Mouse (Mus musculus) stomach, embryonic 16.5 days (tissue): ENCODE measurements around the gene Msh2. TPM values are rescaled to one million over a fixed set of nuclear protein-coding genes. Genes with fewer than 3 reads are reported as not detected.
A peak's percentile ranks its signal among the peaks of the same experiment; 100 is the strongest.

Source experiments
- ATAC-seq: fragments of 200-750 bp; cut with Nextera tagmentation; 2 replicates; pipeline ENCODE4 v1.8.0; 2017; ENCODE audit warnings: moderate number of reproducible peaks, moderate TSS enrichment; ENCODE audit not compliant: insufficient read depth, low FRiP score
- H3K27ac ChIP-seq: fragments of 300-500 bp; sonication (generic); 2 replicates; pipeline ENCODE4 v1.5.1; 2014; ENCODE audit warnings: low read length
- H3K27me3 ChIP-seq: fragments of 300-500 bp; sonication (generic); 2 replicates; pipeline ENCODE4 v1.6.1; 2014; ENCODE audit warnings: low read length, control low read depth, mixed read lengths; ENCODE audit not compliant: control insufficient read depth, insufficient read depth
- H3K36me3 ChIP-seq: fragments of 300-500 bp; sonication (generic); 2 replicates; pipeline ENCODE4 v1.6.1; 2014; ENCODE audit warnings: low read length; ENCODE audit not compliant: control insufficient read depth, insufficient read depth
- H3K4me1 ChIP-seq: fragments of 300-500 bp; sonication (generic); 2 replicates; pipeline ENCODE4 v1.6.1; 2014; ENCODE audit warnings: low read length, control low read depth, mixed read lengths; ENCODE audit not compliant: control insufficient read depth, insufficient read depth
- H3K4me2 ChIP-seq: fragments of 300-500 bp; sonication (generic); 2 replicates; pipeline ENCODE4 v1.6.1; 2014; ENCODE audit warnings: low read depth, low read length, mixed read lengths
- H3K4me3 ChIP-seq: fragments of 300-500 bp; sonication (generic); replicated peaks from 2 replicates; pipeline ENCODE4 v1.5.1; 2014; ENCODE audit warnings: mild to moderate bottlenecking, low read length
- H3K9ac ChIP-seq: fragments of 300-500 bp; sonication (generic); 2 replicates; pipeline ENCODE4 v1.6.1; 2014; ENCODE audit warnings: low read length
- H3K9me3 ChIP-seq: fragments of 300-500 bp; sonication (generic); replicated peaks from 2 replicates; pipeline ENCODE4 v1.6.1; 2016; ENCODE audit warnings: low read length, control low read depth; ENCODE audit not compliant: control insufficient read depth
- WGBS: fragments of 180-500 bp; shearing (Covaris S2); extraction: QIAGEN DNeasy Blood & Tissue Kit; methylation state at CpG from one replicate; pipeline ENCODE4 v1.1.7; 2014; 5-methylcytosine and 5-hydroxymethylcytosine counted together
- polyA plus RNA-seq: library from polyadenylated mRNA; unstranded; fragments of >200 nt; fragmentation: Nextera tagmentation; extraction: Ambion mirVana; gene quantifications from 2 replicates; pipeline ENCODE4 v1.2.1, GENCODE M21; 2015

The Msh2 gene
- 62.8 and 65.0 TPM in 2 replicates for polyA plus RNA-seq

GRCm38 (mm10) chr17:87671890-87672660, at the start of gene Msh2:
Msh2 (plus strand) TSS chr17:87672330.
- H3K9me3 ChIP-seq: no peaks in the 10 kb centered on the region
- peak within 1 kb of the TSS; percentile 87 for H3K9ac ChIP-seq
- H3K27ac ChIP-seq: peak within 1 kb of the TSS; percentile 83
- peak within 1 kb of the TSS; percentile 91 for H3K4me3 ChIP-seq
- under 1% methylated on average over 44 of the region's 44 CpGs for WGBS
- H3K4me2 ChIP-seq: peak within 1 kb of the TSS; percentile 81
- no peaks in the 10 kb centered on the region for H3K36me3 ChIP-seq
- peaks cover 12% of the 10 kb centered on the region for H3K4me1 ChIP-seq
- peak; percentile 100 for ATAC-seq
- H3K27me3 ChIP-seq: no peaks in the 10 kb centered on the region

GRCm38 (mm10) chr17:87625510-87626086, 46.5 kb upstream of the Msh2 start:
- no peak overlapping the region for H3K27ac ChIP-seq
- H3K4me1 ChIP-seq: no peaks in the 10 kb centered on the region
- H3K9ac ChIP-seq: no peak overlapping the region
- no peaks in the 10 kb centered on the region for H3K27me3 ChIP-seq
- no peaks in the 10 kb centered on the region for H3K36me3 ChIP-seq
- ATAC-seq: no peak
- H3K4me3 ChIP-seq: no peak overlapping the region
- WGBS: 54% methylated on average over 3 of the region's 3 CpGs
- H3K9me3 ChIP-seq: no peaks in the 10 kb centered on the region
- H3K4me2 ChIP-seq: no peak overlapping the region

- WGBS: 79% methylated on average over 5 of the region's 5 CpGs
- no peaks in the 10 kb centered on the region for H3K9me3 ChIP-seq
- no peak overlapping the region for H3K4me2 ChIP-seq
- no peaks in the 10 kb centered on the region for H3K27me3 ChIP-seq
- no peak overlapping the region for H3K27ac ChIP-seq
- no peak overlapping the region for H3K9ac ChIP-seq
- H3K4me3 ChIP-seq: no peak overlapping the region
- no peaks in the 10 kb centered on the region for H3K4me1 ChIP-seq
- peak; percentile 81 for ATAC-seq
- H3K36me3 ChIP-seq: no peaks in the 10 kb centered on the region
Observed at GRCm38 (mm10) chr17:87628144-87628543, 44.0 kb upstream of the Msh2 start.

- ATAC-seq: no peak
- H3K4me2 ChIP-seq: no peak overlapping the region
- WGBS: 57% methylated on average over 7 of the region's 7 CpGs
- H3K27ac ChIP-seq: no peak overlapping the region
- H3K9ac ChIP-seq: no peak overlapping the region
- H3K36me3 ChIP-seq: no peaks in the 10 kb centered on the region
- no peaks in the 10 kb centered on the region for H3K4me1 ChIP-seq
- H3K27me3 ChIP-seq: no peaks in the 10 kb centered on the region
- H3K9me3 ChIP-seq: no peaks in the 10 kb centered on the region
- no peak overlapping the region for H3K4me3 ChIP-seq
Observed at GRCm38 (mm10) chr17:87628706-87629105, 43.4 kb upstream of the Msh2 start.

GRCm38 (mm10) chr17:87637056-87637389, 35.1 kb upstream of the Msh2 start:
- H3K9me3 ChIP-seq: no peaks in the 10 kb centered on the region
- H3K36me3 ChIP-seq: no peaks in the 10 kb centered on the region
- peak overlapping the region; percentile 65 for H3K4me3 ChIP-seq
- peak overlapping the region; percentile 70 for H3K4me2 ChIP-seq
- peak overlapping the region; percentile 80 for H3K9ac ChIP-seq
- H3K4me1 ChIP-seq: no peaks in the 10 kb centered on the region
- WGBS: 3% methylated on average over 22 of the region's 22 CpGs
- H3K27me3 ChIP-seq: peaks cover 19% of the 10 kb centered on the region
- H3K27ac ChIP-seq: peak overlapping the region; percentile 96
- ATAC-seq: peak; percentile 52

- 59% methylated on average over 5 of the region's 5 CpGs for WGBS
Observed at GRCm38 (mm10) chr17:87639242-87639641, 32.9 kb upstream of the Msh2 start.

GRCm38 (mm10) chr17:87640272-87640671, 31.9 kb upstream of the Msh2 start:
- H3K27me3 ChIP-seq: peaks cover 19% of the 10 kb centered on the region
- H3K36me3 ChIP-seq: peaks cover 4% of the 10 kb centered on the region; the same call in 1 of the 2 replicates
- 90% methylated on average over 27 of the region's 27 CpGs for WGBS
- no peak overlapping the region for H3K9ac ChIP-seq
- ATAC-seq: no peak
- no peaks in the 10 kb centered on the region for H3K4me1 ChIP-seq
- no peak overlapping the region for H3K27ac ChIP-seq
- no peaks in the 10 kb centered on the region for H3K9me3 ChIP-seq
- no peak overlapping the region for H3K4me2 ChIP-seq
- no peak overlapping the region for H3K4me3 ChIP-seq

More at GRCm38 (mm10) chr17:87639242-87639641, 32.9 kb upstream of the Msh2 start:
- Histone ChIP-seq H3K9me3 (no peaks in the 10 kb centered on the region), H3K4me3 (0 out of 2 replicates have a peak overlapping the region, but pooled peaks have one; percentile 65), H3K4me2 (peak overlapping the region; percentile 70), H3K27me3 (peaks cover 19% of the 10 kb centered on the region), H3K9ac (no peak overlapping the region), H3K36me3 (peaks cover 4% of the 10 kb centered on the region; the same call in 1 of the 2 replicates), H3K4me1 (no peaks in the 10 kb centered on the region), H3K27ac (no peak overlapping the region)
- no peak for ATAC-seq

GRCm38 (mm10) chr17:87641006-87641405, 31.1 kb upstream of the Msh2 start:
- H3K4me2 ChIP-seq: no peak overlapping the region

GRCm38 (mm10) chr17:87642744-87643143, 29.4 kb upstream of the Msh2 start:
- no peak for ATAC-seq
- no peak overlapping the region for H3K9ac ChIP-seq
- no peak overlapping the region for H3K27ac ChIP-seq
- no peak overlapping the region for H3K4me3 ChIP-seq
- no peaks in the 10 kb centered on the region for H3K4me1 ChIP-seq
- 87% methylated on average over 8 of the region's 8 CpGs for WGBS
- peaks cover 4% of the 10 kb centered on the region; the same call in 1 of the 2 replicates for H3K36me3 ChIP-seq
- peaks cover 6% of the 10 kb centered on the region for H3K27me3 ChIP-seq
- no peak overlapping the region for H3K4me2 ChIP-seq
- H3K9me3 ChIP-seq: no peaks in the 10 kb centered on the region

More at GRCm38 (mm10) chr17:87641006-87641405, 31.1 kb upstream of the Msh2 start:
- Histone ChIP-seq H3K4me1 (no peaks in the 10 kb centered on the region), H3K36me3 (peaks cover 4% of the 10 kb centered on the region; the same call in 1 of the 2 replicates), H3K4me3 (no peak overlapping the region), H3K9me3 (no peaks in the 10 kb centered on the region), H3K27ac (no peak overlapping the region), H3K9ac (no peak overlapping the region), H3K27me3 (peaks cover 19% of the 10 kb centered on the region)
- no peak for ATAC-seq
- WGBS: 81% methylated on average over 12 of the region's 12 CpGs
